Mouse (Mus musculus): ENCODE data around the gene Gng8. TPM values are rescaled to one million over a fixed set of nuclear protein-coding genes. Genes with fewer than 3 reads are reported as not detected.
A peak's percentile ranks its signal among the peaks of the same experiment; 100 is the strongest.

Gene Gng8
- total and polyA plus RNA-seq, 2 experiments from 2014 or later, result 4.1 to 4.7 TPM

DNA sequence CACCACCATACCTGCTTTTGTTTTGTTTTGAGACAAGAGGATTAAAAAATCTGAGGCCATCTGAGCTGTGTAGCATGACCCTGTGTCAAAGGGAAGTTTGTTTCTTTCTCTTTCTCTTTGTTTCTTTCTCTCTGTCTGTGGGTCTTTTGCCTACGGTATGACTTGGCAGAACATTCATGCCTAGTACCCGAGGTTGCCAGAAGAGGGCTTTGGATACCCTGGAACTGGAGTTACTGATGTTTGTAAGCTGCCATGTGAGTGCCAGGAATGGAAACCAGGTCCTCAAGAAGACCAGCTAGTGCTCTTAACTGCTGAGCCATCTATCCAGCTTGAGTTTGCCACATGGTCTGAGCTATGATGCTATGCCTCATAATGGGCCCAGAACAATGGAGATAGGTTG lies 36.8 kb downstream of the Gng8 start:
- Histone ChIP-seq H3K27me3 (ENCODE audit: insufficient read depth, low read length) (no peaks in the 10 kb centered on the region), H3K36me3 (ENCODE audit: insufficient read depth, low read length) (no peaks in the 10 kb centered on the region), H3K4me1 (ENCODE audit: insufficient read depth, low read length) (peaks cover 6% of the 10 kb centered on the region; the same call in 1 of the 2 replicates), H3K9me3 (ENCODE audit: low read length) (no peaks in the 10 kb centered on the region), H3K27ac (no peak overlapping the region), H3K4me2 (ENCODE audit: low read depth, low read length) (no peak overlapping the region), H3K9ac (replicated peaks; ENCODE audit: low read length) (no peak overlapping the region), H3K4me3 (ENCODE audit: low read length) (no peak overlapping the region)
- TF ChIP-seq CTCF (IDR thresholded peaks at IDR 0.05; ENCODE audit: low read depth), result 0 out of 2 replicates have a peak, but pooled peaks have one; percentile 7
- DNase-seq (ENCODE audit: low spot score), result no peak
- no peak for ATAC-seq
- 29% methylated on average over 2 of the region's 2 CpGs for WGBS

- DNase-seq (ENCODE audit: low spot score) (peak; percentile 88), ATAC-seq (no peak)
- no peak overlapping the region for H3K4me3 ChIP-seq (ENCODE audit: low read length)
- peak; percentile 87 for TF ChIP-seq CTCF (IDR thresholded peaks at IDR 0.05; ENCODE audit: low read depth)
- H3K27me3 ChIP-seq (ENCODE audit: insufficient read depth, low read length), result no peaks in the 10 kb centered on the region
- no peak overlapping the region for H3K27ac ChIP-seq
- no peaks in the 10 kb centered on the region for H3K36me3 ChIP-seq (ENCODE audit: insufficient read depth, low read length)
- peaks cover 6% of the 10 kb centered on the region; the same call in 1 of the 2 replicates for H3K4me1 ChIP-seq (ENCODE audit: insufficient read depth, low read length)
- WGBS, result 3% methylated on average over 1 of the region's 1 CpGs
- no peaks in the 10 kb centered on the region for H3K9me3 ChIP-seq (ENCODE audit: low read length)
- no peak overlapping the region for H3K4me2 ChIP-seq (ENCODE audit: low read depth, low read length)
- no peak overlapping the region for H3K9ac ChIP-seq (replicated peaks; ENCODE audit: low read length)
Measured at GRCm38 (mm10) chr7:16930850-16931249, 39.3 kb downstream of the Gng8 start.

GRCm38 (mm10) chr7:16931968-16932627 lies 40.5 kb downstream of the Gng8 start:
- ATAC-seq, result peak; percentile 74
- Histone ChIP-seq H3K4me1 (ENCODE audit: insufficient read depth, low read length) (peaks cover 6% of the 10 kb centered on the region; the same call in 1 of the 2 replicates), H3K9ac (replicated peaks; ENCODE audit: low read length) (no peak overlapping the region), H3K27ac (peak overlapping the region; percentile 46; the same call in 1 of the 2 replicates), H3K9me3 (ENCODE audit: low read length) (no peaks in the 10 kb centered on the region), H3K4me3 (ENCODE audit: low read length) (no peak overlapping the region), H3K36me3 (ENCODE audit: insufficient read depth, low read length) (no peaks in the 10 kb centered on the region), H3K27me3 (ENCODE audit: insufficient read depth, low read length) (no peaks in the 10 kb centered on the region), H3K4me2 (ENCODE audit: low read depth, low read length) (no peak overlapping the region)
- 14% methylated on average over 14 of the region's 14 CpGs for WGBS
- TF ChIP-seq CTCF (IDR thresholded peaks at IDR 0.05; ENCODE audit: low read depth), result peak; percentile 94
- peak; percentile 94 for DNase-seq (ENCODE audit: low spot score)

DNA sequence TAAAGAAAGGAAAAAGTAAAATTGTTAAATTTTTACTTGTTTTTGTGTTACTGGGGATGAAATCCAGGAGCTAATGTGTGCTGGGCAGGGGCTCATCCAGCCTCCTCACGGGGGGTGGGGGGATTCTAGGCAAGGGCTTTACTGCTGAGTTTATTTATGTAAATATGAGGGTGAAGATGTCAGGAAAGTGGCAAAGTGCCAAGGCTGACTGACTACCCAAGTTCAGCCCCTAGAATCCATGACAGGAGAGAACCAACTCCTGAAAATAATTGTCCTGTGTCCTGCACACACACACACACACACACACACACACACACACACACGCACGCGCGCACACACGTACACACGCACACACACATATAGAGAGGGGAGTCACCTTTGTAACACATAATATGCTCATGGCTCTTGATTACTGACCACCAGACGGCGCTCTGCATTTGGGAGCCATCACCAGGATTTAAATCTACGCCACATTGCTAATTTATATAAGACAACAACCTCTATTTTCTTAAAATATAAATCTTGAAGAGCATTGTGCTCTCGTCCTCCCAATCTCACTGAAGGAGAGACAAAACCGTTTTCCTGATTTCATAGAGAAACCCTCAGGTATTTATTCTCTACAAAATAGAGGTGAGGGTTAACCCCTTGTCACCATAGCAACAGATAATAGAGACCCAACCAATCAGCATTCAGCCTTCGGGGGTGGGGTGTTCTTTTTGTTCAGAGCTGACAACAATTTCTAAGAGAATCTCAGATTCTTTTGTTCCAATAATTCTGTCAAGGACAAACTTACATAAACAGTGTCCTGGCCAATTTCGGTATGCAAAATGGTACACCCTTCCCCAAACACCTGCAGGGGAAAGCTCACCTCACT lies 41.4 kb downstream of the Gng8 start:
- ATAC-seq (peak; percentile 73), DNase-seq (ENCODE audit: low spot score) (peak; percentile 88)
- Histone ChIP-seq H3K4me1 (ENCODE audit: insufficient read depth, low read length) (peaks cover 6% of the 10 kb centered on the region; the same call in 1 of the 2 replicates), H3K4me3 (ENCODE audit: low read length) (no peak overlapping the region), H3K9ac (replicated peaks; ENCODE audit: low read length) (no peak overlapping the region), H3K27ac (peak overlapping the region; percentile 46), H3K9me3 (ENCODE audit: low read length) (no peaks in the 10 kb centered on the region), H3K27me3 (ENCODE audit: insufficient read depth, low read length) (no peaks in the 10 kb centered on the region), H3K36me3 (ENCODE audit: insufficient read depth, low read length) (no peaks in the 10 kb centered on the region), H3K4me2 (ENCODE audit: low read depth, low read length) (peak overlapping the region; percentile 27)
- TF ChIP-seq CTCF (IDR thresholded peaks at IDR 0.05; ENCODE audit: low read depth), result peak; percentile 87
- WGBS, result 20% methylated on average over 14 of the region's 14 CpGs

DNA sequence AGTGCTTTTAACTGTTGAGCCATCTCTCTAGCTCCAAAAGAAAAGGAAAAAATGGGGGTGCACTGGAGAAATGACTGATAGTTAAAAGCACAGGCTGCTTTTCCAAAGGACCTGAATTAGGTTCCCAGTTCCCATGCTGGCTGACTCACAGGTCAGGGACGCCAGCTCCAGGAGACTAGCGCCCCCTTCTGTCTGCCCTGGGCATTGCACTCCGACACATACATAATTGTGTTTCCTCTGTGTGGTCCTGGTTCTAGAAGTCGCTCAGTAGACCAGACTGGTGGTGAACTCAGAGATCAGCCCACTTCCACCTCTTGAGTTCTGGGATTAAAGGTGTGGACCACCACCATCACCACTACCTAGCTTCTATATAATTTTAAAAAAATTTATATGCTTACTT lies 45.7 kb downstream of the Gng8 start:
- Histone ChIP-seq H3K36me3 (ENCODE audit: insufficient read depth, low read length) (no peaks in the 10 kb centered on the region), H3K4me1 (ENCODE audit: insufficient read depth, low read length) (peaks cover 14% of the 10 kb centered on the region), H3K9ac (replicated peaks; ENCODE audit: low read length) (no peak overlapping the region), H3K27ac (no peak overlapping the region), H3K9me3 (ENCODE audit: low read length) (no peaks in the 10 kb centered on the region), H3K4me2 (ENCODE audit: low read depth, low read length) (no peak overlapping the region), H3K27me3 (ENCODE audit: insufficient read depth, low read length) (no peaks in the 10 kb centered on the region), H3K4me3 (ENCODE audit: low read length) (no peak overlapping the region)
- peak; percentile 57 for TF ChIP-seq CTCF (IDR thresholded peaks at IDR 0.05; ENCODE audit: low read depth)
- ATAC-seq (no peak), DNase-seq (ENCODE audit: low spot score) (no peak)
- 46% methylated on average over 4 of the region's 4 CpGs for WGBS

DNA sequence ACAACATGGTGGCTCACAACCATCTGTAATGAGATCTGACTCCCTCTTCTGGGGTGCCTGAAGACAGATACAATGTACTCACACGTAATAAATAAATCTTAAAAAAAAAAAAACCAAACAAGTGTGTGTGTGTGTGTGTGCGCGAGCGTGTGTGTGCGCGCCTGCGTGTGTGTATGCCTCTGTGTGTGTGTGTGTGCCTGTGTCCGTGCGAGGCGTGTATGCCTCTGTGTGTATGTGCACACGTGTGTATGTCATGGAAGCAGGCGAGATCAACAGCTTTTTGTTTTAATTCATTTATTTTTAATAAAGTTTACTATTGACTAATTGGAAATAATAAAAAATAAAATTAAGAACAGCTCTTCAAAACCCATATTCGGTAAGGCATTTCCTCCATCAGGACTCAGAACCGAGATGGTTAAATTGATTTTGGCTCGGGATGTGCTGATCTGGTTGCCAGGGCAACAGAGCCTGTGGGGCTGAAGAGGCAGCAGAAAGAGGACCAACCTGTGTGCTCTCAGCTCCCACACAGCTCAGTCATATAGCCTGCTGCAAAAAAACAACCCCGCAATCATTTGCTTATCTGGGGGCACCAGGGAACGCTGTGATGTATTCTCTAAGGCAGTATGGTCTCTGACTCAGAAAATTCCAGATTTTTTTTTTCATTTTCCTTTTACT lies 46.7 kb downstream of the Gng8 start:
- Histone ChIP-seq H3K4me2 (ENCODE audit: low read depth, low read length) (no peak overlapping the region), H3K4me3 (ENCODE audit: low read length) (0 out of 2 replicates have a peak overlapping the region, but pooled peaks have one; percentile 4), H3K27me3 (ENCODE audit: insufficient read depth, low read length) (no peaks in the 10 kb centered on the region), H3K27ac (peak overlapping the region; percentile 67), H3K4me1 (ENCODE audit: insufficient read depth, low read length) (peaks cover 10% of the 10 kb centered on the region), H3K36me3 (ENCODE audit: insufficient read depth, low read length) (no peaks in the 10 kb centered on the region), H3K9ac (replicated peaks; ENCODE audit: low read length) (no peak overlapping the region), H3K9me3 (ENCODE audit: low read length) (no peaks in the 10 kb centered on the region)
- ATAC-seq (peak; percentile 87), DNase-seq (ENCODE audit: low spot score) (peak; percentile 93)
- 53% methylated on average over 17 of the region's 17 CpGs for WGBS
- no peak for TF ChIP-seq CTCF (IDR thresholded peaks at IDR 0.05; ENCODE audit: low read depth)
